Mouse (Mus musculus) frontal cortex, postnatal 25 days (tissue): ENCODE results near the gene Pcolce.
"Not testable (repeated sequence)": the region's sequence is repeated elsewhere in the genome, so short reads cannot be mapped to it uniquely, and the experiment has no call there.

ENCODE experiments used
- DNase-seq, 2 experiments: peaks; one replicate each; pipeline ENCODE4 v3.0.0; 2022; ENCODE audit warnings: low spot score in 2 of 2

Gene Pcolce

GRCm38 (mm10) chr5:137629306-137629721 is 15.7 kb upstream of the Pcolce start:
- no peak for DNase-seq

- DNase-seq, result peak; percentile 97
These were observed 15.1 kb upstream of the Pcolce start, which contains the start of the genes Fbxo24, Lrch4 and Gm20605 for GRCm38 (mm10) chr5:137628498-137629305. Gene Fbxo24, minus strand, starts transcription at chr5:137629002. Gene Lrch4, plus strand, starts transcription at chr5:137629121. Gene Gm20605, plus strand, starts transcription at chr5:137629175.

- no peak for DNase-seq
These were observed 14.4 kb upstream of the Pcolce start for GRCm38 (mm10) chr5:137627991-137628390.

GRCm38 (mm10) chr5:137623937-137624530 is 10.4 kb upstream of the Pcolce start:
- no peak for DNase-seq

GRCm38 (mm10) chr5:137615347-137615746 is 1.8 kb upstream of the Pcolce start:
- no peak for DNase-seq

- DNase-seq, result not testable (repeated sequence)
These were observed 1.3 kb upstream of the Pcolce start for GRCm38 (mm10) chr5:137614921-137615320.

- DNase-seq, result no peak
These were observed 508 bp downstream of the Pcolce start for GRCm38 (mm10) chr5:137613076-137613475.

- no peak for DNase-seq
These were observed 2.4 kb downstream of the Pcolce start for GRCm38 (mm10) chr5:137611245-137611602.

- no peak for DNase-seq
These were observed 2.9 kb downstream of the Pcolce start for GRCm38 (mm10) chr5:137610548-137611244.

GRCm38 (mm10) chr5:137610056-137610455 is 3.5 kb downstream of the Pcolce start:
- no peak for DNase-seq

GRCm38 (mm10) chr5:137609292-137609691 is 4.3 kb downstream of the Pcolce start:
- DNase-seq, result no peak

- DNase-seq, result no peak
These were observed 4.9 kb downstream of the Pcolce start for GRCm38 (mm10) chr5:137608654-137609190.

- DNase-seq, result no peak
These were observed 5.5 kb downstream of the Pcolce start for GRCm38 (mm10) chr5:137607860-137608653.

GRCm38 (mm10) chr5:137601365-137601729 is 12.2 kb downstream of the Pcolce start:
- DNase-seq, result no peak

GRCm38 (mm10) chr5:137600619-137601364 is 12.8 kb downstream of the Pcolce start, which contains the start of gene Mospd3:
Gene Mospd3, minus strand, starts transcription at chr5:137601058.
- DNase-seq, result peak; percentile 81 to 91

- DNase-seq, result no peak
These were observed 13.3 kb downstream of the Pcolce start for GRCm38 (mm10) chr5:137600281-137600618.

GRCm38 (mm10) chr5:137599600-137599999 is 14.0 kb downstream of the Pcolce start:
- no peak for DNase-seq

- DNase-seq, result no peak
These were observed 15.3 kb downstream of the Pcolce start for GRCm38 (mm10) chr5:137598100-137598826.

GRCm38 (mm10) chr5:137597625-137598024 is 16.0 kb downstream of the Pcolce start:
- DNase-seq, result no peak
